Mouse (Mus musculus) intestine, embryonic 14.5 days (tissue): ENCODE measurements around the gene Sox12. TPM values are rescaled to one million over a fixed set of nuclear protein-coding genes. Genes with fewer than 3 reads are reported as not detected.

Source experiments
- ATAC-seq: fragments of 200-750 bp; cut with Nextera tagmentation; replicated peaks from 2 replicates; pipeline ENCODE4 v1.8.0; 2017; ENCODE audit warnings: low read depth, moderate number of reproducible peaks, moderate TSS enrichment, moderate library complexity; ENCODE audit not compliant: low FRiP score, low TSS enrichment
- DNase-seq: peaks from one replicate; pipeline ENCODE4 v3.0.0-alpha.2; 2018; ENCODE audit warnings: low spot score
- H3K27ac ChIP-seq: fragments of 300-500 bp; sonication (generic); 2 replicates; pipeline ENCODE4 v1.5.1; 2014; ENCODE audit warnings: low read depth, mild to moderate bottlenecking, control low read depth
- H3K27me3 ChIP-seq: fragments of 300-500 bp; sonication (generic); replicated peaks from 2 replicates; pipeline ENCODE4 v1.6.1; 2014; ENCODE audit warnings: low read length, control low read depth; ENCODE audit not compliant: control insufficient read depth, insufficient read depth
- H3K36me3 ChIP-seq: fragments of 300-500 bp; sonication (generic); 2 replicates; pipeline ENCODE4 v1.6.1; 2014; ENCODE audit warnings: low read length, control low read depth; ENCODE audit not compliant: control insufficient read depth, insufficient read depth
- H3K4me1 ChIP-seq: fragments of 300-500 bp; sonication (generic); replicated peaks from 2 replicates; pipeline ENCODE4 v1.6.1; 2014; ENCODE audit warnings: low read length, control low read depth, mixed read lengths; ENCODE audit not compliant: control insufficient read depth, insufficient read depth
- H3K4me2 ChIP-seq: fragments of 300-500 bp; sonication (generic); 2 replicates; pipeline ENCODE4 v1.6.1; 2014; ENCODE audit warnings: low read length
- H3K4me3 ChIP-seq: fragments of 300-500 bp; sonication (generic); 2 replicates; pipeline ENCODE4 v1.5.1; 2014; ENCODE audit warnings: low read depth, low read length, control low read depth, mixed read lengths
- H3K9ac ChIP-seq: fragments of 300-500 bp; sonication (generic); 2 replicates; pipeline ENCODE4 v1.6.1; 2014; ENCODE audit warnings: mild to moderate bottlenecking, low read length
- H3K9me3 ChIP-seq: fragments of 300-500 bp; sonication (generic); 2 replicates; pipeline ENCODE4 v1.6.1; 2016; ENCODE audit warnings: low read length, control low read depth; ENCODE audit not compliant: control insufficient read depth
- WGBS: fragments of 180-500 bp; shearing (Covaris S2); extraction: QIAGEN DNeasy Blood & Tissue Kit; methylation state at CpG from one replicate; pipeline ENCODE4 v1.1.7; 2014; 5-methylcytosine and 5-hydroxymethylcytosine counted together
- polyA plus RNA-seq: library from polyadenylated mRNA; unstranded; fragments of >200 nt; fragmentation: Nextera tagmentation; extraction: Ambion mirVana; gene quantifications from 2 replicates; pipeline ENCODE4 v1.2.1, GENCODE M21; 2014

The Sox12 gene
- polyA plus RNA-seq, 1 experiment from 2014 or later: 13.2 TPM

GRCm38 (mm10) chr2:152396110-152397003 is 1.5 kb downstream of the Sox12 start:
- Histone ChIP-seq H3K27ac (peak overlapping the region; percentile 99), H3K9me3 (no peaks in the 10 kb centered on the region), H3K4me3 (peak overlapping the region; percentile 82), H3K9ac (peak overlapping the region; percentile 95), H3K27me3 (no peaks in the 10 kb centered on the region), H3K4me1 (peaks cover 27% of the 10 kb centered on the region), H3K36me3 (peaks cover 17% of the 10 kb centered on the region; the same call in 1 of the 2 replicates), H3K4me2 (peak overlapping the region; percentile 91)
- DNase-seq: peak; percentile 95
- ATAC-seq: peak; percentile 48
- 1% methylated on average over 37 of the region's 46 CpGs for WGBS

- H3K27me3 ChIP-seq: no peaks in the 10 kb centered on the region
- ATAC-seq (no peak), DNase-seq (no peak)
- 18% methylated on average over 12 of the region's 13 CpGs for WGBS
- H3K4me3 ChIP-seq: peak overlapping the region; percentile 82
- H3K27ac ChIP-seq: peak overlapping the region; percentile 28; the same call in 1 of the 2 replicates
- H3K36me3 ChIP-seq: peaks cover 17% of the 10 kb centered on the region; the same call in 1 of the 2 replicates
- H3K4me2 ChIP-seq: peak overlapping the region; percentile 91
- H3K9ac ChIP-seq: peak overlapping the region; percentile 46
- H3K4me1 ChIP-seq: peaks cover 27% of the 10 kb centered on the region
- H3K9me3 ChIP-seq: no peaks in the 10 kb centered on the region
Measured at GRCm38 (mm10) chr2:152395271-152395920, 2.5 kb downstream of the Sox12 start.

DNA sequence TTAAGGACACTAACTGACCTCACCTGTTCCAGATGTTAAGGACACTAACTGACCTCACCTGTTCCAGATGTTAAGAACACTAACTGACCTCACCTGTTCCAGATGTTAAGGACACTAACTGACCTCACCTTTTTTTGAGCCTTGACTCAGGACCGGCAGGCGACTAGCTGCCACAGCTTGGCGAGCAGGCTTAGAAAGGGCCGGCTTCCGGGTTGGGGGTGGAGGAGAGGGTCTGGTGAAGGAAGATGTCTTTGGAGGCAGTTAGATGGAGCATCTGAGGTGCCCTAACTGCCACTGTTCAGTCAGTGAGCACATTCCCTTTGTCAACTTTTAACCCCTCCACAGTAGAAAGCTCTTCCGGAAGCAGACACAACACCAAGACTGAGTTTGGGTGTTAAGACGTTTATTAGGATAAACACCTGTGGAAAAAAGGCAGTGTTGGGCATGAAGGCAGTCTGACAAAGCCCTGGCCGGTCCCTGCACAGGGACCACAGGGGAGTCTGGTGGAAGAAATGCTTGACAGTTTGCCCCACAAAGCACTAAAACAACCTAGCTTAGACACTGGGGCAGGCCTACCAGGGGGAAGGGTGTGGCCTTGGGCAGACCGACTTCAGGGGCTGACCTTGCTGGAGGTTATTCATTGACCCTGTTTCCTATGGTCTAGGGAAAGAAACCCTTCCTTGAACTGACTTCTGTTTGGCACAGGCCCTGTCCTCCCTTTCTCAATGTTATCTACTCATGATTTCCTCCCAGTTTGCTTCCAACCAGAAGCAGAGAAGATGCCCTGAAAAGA is 4.4 kb downstream of the Sox12 start:
- Histone ChIP-seq H3K4me3 (no peak overlapping the region), H3K9ac (no peak overlapping the region), H3K27ac (no peak overlapping the region), H3K27me3 (no peaks in the 10 kb centered on the region), H3K4me1 (peaks cover 27% of the 10 kb centered on the region), H3K4me2 (peak overlapping the region; percentile 18; the same call in 1 of the 2 replicates), H3K36me3 (peaks cover 17% of the 10 kb centered on the region; the same call in 1 of the 2 replicates), H3K9me3 (no peaks in the 10 kb centered on the region)
- 41% methylated on average over 9 of the region's 9 CpGs for WGBS
- DNase-seq (no peak), ATAC-seq (no peak)

- DNase-seq (no peak), ATAC-seq (no peak)
- no peak overlapping the region for H3K4me2 ChIP-seq
- peaks cover 17% of the 10 kb centered on the region; the same call in 1 of the 2 replicates for H3K36me3 ChIP-seq
- H3K9me3 ChIP-seq: no peaks in the 10 kb centered on the region
- no peak overlapping the region for H3K4me3 ChIP-seq
- H3K9ac ChIP-seq: no peak overlapping the region
- peaks cover 27% of the 10 kb centered on the region for H3K4me1 ChIP-seq
- no peak overlapping the region for H3K27ac ChIP-seq
- H3K27me3 ChIP-seq: no peaks in the 10 kb centered on the region
- 16% methylated on average over 3 of the region's 3 CpGs for WGBS
Measured at GRCm38 (mm10) chr2:152392786-152393185, 5.1 kb downstream of the Sox12 start.

GRCm38 (mm10) chr2:152384191-152384590 is 13.7 kb downstream of the Sox12 start:
- DNase-seq: no peak
- Histone ChIP-seq H3K36me3 (no peaks in the 10 kb centered on the region), H3K9me3 (no peaks in the 10 kb centered on the region), H3K27ac (no peak overlapping the region), H3K4me3 (no peak overlapping the region), H3K27me3 (no peaks in the 10 kb centered on the region), H3K4me1 (no peaks in the 10 kb centered on the region), H3K9ac (no peak overlapping the region), H3K4me2 (no peak overlapping the region)
- WGBS: 82% methylated on average over 4 of the region's 4 CpGs
- no peak for ATAC-seq

DNA sequence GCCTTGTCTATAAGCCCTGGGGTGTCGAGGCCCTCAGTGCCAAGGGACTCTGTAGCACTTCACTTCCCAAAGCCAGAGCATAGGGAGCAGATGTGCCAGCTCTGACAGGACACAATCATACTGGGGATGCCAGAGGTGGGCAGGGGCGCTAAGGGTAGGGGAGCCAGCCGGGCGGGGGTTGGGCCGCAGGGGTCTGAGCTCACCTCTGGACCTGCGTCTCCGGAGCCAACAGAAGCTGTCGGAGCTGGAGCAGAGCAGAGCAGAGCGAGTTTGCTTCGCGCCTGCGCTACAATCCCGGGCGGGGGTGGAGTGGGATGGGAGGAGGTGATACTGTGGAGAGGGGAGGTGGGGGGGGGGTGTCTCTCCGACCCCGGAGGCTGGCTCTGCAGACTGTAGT is 21.5 kb downstream of the Sox12 start, which contains the start of gene Nrsn2:
Gene Nrsn2 (minus strand): TSS at position 294 of the 397 bp plus-strand sequence.
- peak within 1 kb of the TSS; percentile 15 for H3K4me3 ChIP-seq
- peaks cover 16% of the 10 kb centered on the region; the same call in 1 of the 2 replicates for H3K4me1 ChIP-seq
- no peak within 1 kb of the TSS for H3K27ac ChIP-seq
- 0 out of 2 replicates have a peak, but pooled peaks cover 6% of the 10 kb centered on the region for H3K27me3 ChIP-seq
- ATAC-seq: peak; percentile 54
- no peaks in the 10 kb centered on the region for H3K9me3 ChIP-seq
- H3K9ac ChIP-seq: no peak within 1 kb of the TSS
- 3% methylated on average over 16 of the region's 16 CpGs for WGBS
- H3K4me2 ChIP-seq: peak within 1 kb of the TSS; percentile 36
- H3K36me3 ChIP-seq: no peaks in the 10 kb centered on the region
- peak; percentile 63 for DNase-seq

DNA sequence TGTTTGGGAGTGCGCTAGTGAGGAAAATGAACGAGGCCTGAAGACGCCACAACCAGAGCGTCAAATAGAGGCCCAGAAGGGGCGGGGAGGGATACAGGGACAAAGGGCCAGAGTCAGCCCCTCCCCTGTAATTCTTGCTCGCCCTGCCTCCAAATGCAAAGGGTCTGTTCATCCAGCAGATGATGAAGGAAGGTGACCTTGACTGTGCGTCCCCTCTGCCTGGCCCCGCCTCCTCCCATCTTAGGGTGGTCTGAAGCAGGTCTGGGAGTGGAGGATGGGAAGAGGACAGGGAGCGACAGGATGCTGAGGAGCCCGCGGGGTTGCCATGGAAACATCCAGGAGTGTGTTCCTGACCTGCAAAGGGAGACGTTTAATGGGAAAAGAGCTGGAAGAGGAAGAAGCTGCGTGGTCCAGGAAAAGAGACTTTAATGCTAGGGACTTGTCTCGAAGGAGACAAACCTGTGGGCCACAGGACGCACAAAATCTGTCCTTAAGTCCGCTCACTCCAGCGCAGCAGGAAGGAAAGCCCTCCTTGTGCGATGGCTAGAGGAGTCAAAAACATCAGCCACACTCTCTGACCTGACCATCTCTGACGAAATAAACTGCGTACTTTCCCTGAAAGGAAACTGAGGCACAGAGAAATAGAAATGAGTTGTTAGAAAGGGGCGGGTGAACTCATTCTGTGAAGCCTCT is 22.1 kb downstream of the Sox12 start:
- H3K4me3 ChIP-seq: no peak overlapping the region
- DNase-seq (peak; percentile 67), ATAC-seq (peak; percentile 65; the same call in 1 of the 2 replicates)
- H3K9ac ChIP-seq: no peak overlapping the region
- 0 out of 2 replicates have a peak, but pooled peaks cover 6% of the 10 kb centered on the region for H3K27me3 ChIP-seq
- no peaks in the 10 kb centered on the region for H3K36me3 ChIP-seq
- H3K9me3 ChIP-seq: no peaks in the 10 kb centered on the region
- H3K27ac ChIP-seq: no peak overlapping the region
- peaks cover 16% of the 10 kb centered on the region; the same call in 1 of the 2 replicates for H3K4me1 ChIP-seq
- peak overlapping the region; percentile 36 for H3K4me2 ChIP-seq
- 8% methylated on average over 21 of the region's 21 CpGs for WGBS
